Mouse (Mus musculus): ENCODE data around the gene Btbd9.

The Btbd9 gene

GRCm38 (mm10) chr17:30419494-30419893 lies 156.8 kb downstream of the Btbd9 start:
- H3K36me3 ChIP-seq (ENCODE audit: insufficient read depth, low read length) = no peaks in the 10 kb centered on the region
- peaks cover 4% of the 10 kb centered on the region; the same call in 1 of the 2 replicates for H3K9me3 ChIP-seq (ENCODE audit: low read length)
- 0 out of 2 replicates have a peak, but pooled peaks cover 4% of the 10 kb centered on the region for H3K4me1 ChIP-seq (replicated peaks; ENCODE audit: low read depth, low read length)

GRCm38 (mm10) chr17:30418510-30418909 lies 157.8 kb downstream of the Btbd9 start:
- H3K27me3 ChIP-seq (ENCODE audit: insufficient read depth, low read length) = no peaks in the 10 kb centered on the region
- TF ChIP-seq POU5F1 (IDR thresholded peaks at IDR 0.05; ENCODE audit: borderline replicate concordance, low read length) = no peak
- no peak for TF ChIP-seq CTCF (conservative IDR thresholded peaks at IDR 0.05; ENCODE audit: low read length)
- no peak for TF ChIP-seq NANOG (IDR thresholded peaks at IDR 0.05; ENCODE audit: borderline replicate concordance, low read length)
- peaks cover under 1% of the 10 kb centered on the region; the same call in 1 of the 2 replicates for H3K9me3 ChIP-seq (ENCODE audit: low read length)
- no peak overlapping the region for H3K4me3 ChIP-seq (replicated peaks; ENCODE audit: low read length)
- H3K36me3 ChIP-seq (ENCODE audit: insufficient read depth, low read length) = no peaks in the 10 kb centered on the region
- 0 out of 2 replicates have a peak, but pooled peaks cover 4% of the 10 kb centered on the region for H3K4me1 ChIP-seq (replicated peaks; ENCODE audit: low read depth, low read length)

More at GRCm38 (mm10) chr17:30419494-30419893, 156.8 kb downstream of the Btbd9 start:
- no peak overlapping the region for H3K4me3 ChIP-seq (replicated peaks; ENCODE audit: low read length)
- TF ChIP-seq NANOG (IDR thresholded peaks at IDR 0.05; ENCODE audit: borderline replicate concordance, low read length) = no peak
- no peak for TF ChIP-seq CTCF (conservative IDR thresholded peaks at IDR 0.05; ENCODE audit: low read length)
- TF ChIP-seq POU5F1 (IDR thresholded peaks at IDR 0.05; ENCODE audit: borderline replicate concordance, low read length) = no peak
- no peaks in the 10 kb centered on the region for H3K27me3 ChIP-seq (ENCODE audit: insufficient read depth, low read length)

DNA sequence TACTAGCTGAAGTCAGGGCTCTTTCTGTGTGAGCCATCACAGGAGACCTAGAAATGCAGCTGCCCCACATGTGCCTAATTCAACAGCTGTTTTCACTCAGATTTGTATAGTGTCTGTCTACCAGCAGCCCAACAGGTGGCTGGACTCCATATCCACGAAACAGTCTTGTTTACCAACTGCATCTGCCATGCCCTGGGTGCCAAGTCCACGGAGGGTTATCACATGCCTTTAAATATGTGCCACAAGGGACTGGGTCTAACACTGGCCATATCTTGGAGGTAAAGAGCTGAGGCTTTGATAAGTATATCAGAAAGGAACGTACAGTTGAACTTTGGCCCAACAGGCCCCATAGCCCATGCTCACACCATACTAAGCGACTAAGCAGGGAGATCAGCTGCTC lies 159.2 kb downstream of the Btbd9 start:
- Histone ChIP-seq H3K9me3 (ENCODE audit: low read length) (no peaks in the 10 kb centered on the region), H3K27me3 (ENCODE audit: insufficient read depth, low read length) (no peaks in the 10 kb centered on the region), H3K4me3 (replicated peaks; ENCODE audit: low read length) (no peak overlapping the region), H3K36me3 (ENCODE audit: insufficient read depth, low read length) (peaks cover 8% of the 10 kb centered on the region; the same call in 1 of the 2 replicates), H3K4me1 (replicated peaks; ENCODE audit: low read depth, low read length) (no peaks in the 10 kb centered on the region)
- TF ChIP-seq NANOG (IDR thresholded peaks at IDR 0.05; ENCODE audit: borderline replicate concordance, low read length) (no peak), POU5F1 (IDR thresholded peaks at IDR 0.05; ENCODE audit: borderline replicate concordance, low read length) (no peak), CTCF (conservative IDR thresholded peaks at IDR 0.05; ENCODE audit: low read length) (no peak)

DNA sequence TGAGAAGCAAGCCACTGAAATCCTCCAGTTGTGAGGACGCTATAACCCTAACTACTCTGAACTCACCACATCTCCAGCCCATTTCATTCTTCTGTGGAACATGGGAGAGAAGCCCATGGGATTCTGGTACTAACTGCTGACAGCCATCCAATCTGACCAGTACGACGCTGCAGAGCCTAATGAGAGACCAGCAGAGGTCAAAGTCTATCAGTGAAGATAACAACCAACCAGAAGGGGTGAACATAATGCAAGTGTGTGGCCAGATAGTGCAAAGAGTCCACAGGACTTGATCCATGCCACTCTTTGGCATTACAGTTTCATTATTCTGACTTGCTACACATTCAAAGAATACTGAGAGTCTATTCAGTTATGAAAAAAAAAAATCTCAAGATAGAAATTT lies 160.6 kb downstream of the Btbd9 start:
- Histone ChIP-seq H3K9me3 (ENCODE audit: low read length) (no peaks in the 10 kb centered on the region), H3K27me3 (ENCODE audit: insufficient read depth, low read length) (no peaks in the 10 kb centered on the region), H3K36me3 (ENCODE audit: insufficient read depth, low read length) (peaks cover 19% of the 10 kb centered on the region), H3K4me1 (replicated peaks; ENCODE audit: low read depth, low read length) (no peaks in the 10 kb centered on the region), H3K4me3 (replicated peaks; ENCODE audit: low read length) (no peak overlapping the region)
- TF ChIP-seq NANOG (IDR thresholded peaks at IDR 0.05; ENCODE audit: borderline replicate concordance, low read length) (no peak), CTCF (conservative IDR thresholded peaks at IDR 0.05; ENCODE audit: low read length) (no peak), POU5F1 (IDR thresholded peaks at IDR 0.05; ENCODE audit: borderline replicate concordance, low read length) (no peak)

- no peaks in the 10 kb centered on the region for H3K27me3 ChIP-seq (ENCODE audit: insufficient read depth, low read length)
- peaks cover 21% of the 10 kb centered on the region for H3K36me3 ChIP-seq (ENCODE audit: insufficient read depth, low read length)
- TF ChIP-seq CTCF (conservative IDR thresholded peaks at IDR 0.05; ENCODE audit: low read length) = no peak
- TF ChIP-seq NANOG (IDR thresholded peaks at IDR 0.05; ENCODE audit: borderline replicate concordance, low read length) = no peak
- TF ChIP-seq POU5F1 (IDR thresholded peaks at IDR 0.05; ENCODE audit: borderline replicate concordance, low read length) = no peak
- no peaks in the 10 kb centered on the region for H3K4me1 ChIP-seq (replicated peaks; ENCODE audit: low read depth, low read length)
- no peak overlapping the region for H3K4me3 ChIP-seq (replicated peaks; ENCODE audit: low read length)
- no peaks in the 10 kb centered on the region for H3K9me3 ChIP-seq (ENCODE audit: low read length)
These were observed 163.3 kb downstream of the Btbd9 start for GRCm38 (mm10) chr17:30412991-30413390.

DNA sequence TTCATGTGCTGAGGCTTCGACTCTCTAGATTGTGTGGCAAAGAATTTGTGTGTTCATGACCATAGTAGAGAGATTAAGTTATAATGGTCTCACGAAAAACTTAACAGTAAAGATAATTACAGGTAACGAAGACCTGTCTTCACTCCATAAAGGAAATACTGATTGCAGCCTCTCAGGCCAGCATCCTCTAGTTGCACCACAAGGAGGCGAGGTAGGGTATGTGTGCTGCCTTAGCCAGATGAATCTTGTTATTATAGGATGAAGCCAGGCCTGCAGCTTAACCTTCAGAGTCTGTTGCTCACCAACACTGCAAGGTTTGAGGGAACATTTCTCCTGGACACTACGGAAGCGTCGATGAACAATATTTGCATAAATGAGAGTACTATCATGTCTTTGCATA lies 170.3 kb downstream of the Btbd9 start:
- H3K27me3 ChIP-seq (ENCODE audit: insufficient read depth, low read length) = no peaks in the 10 kb centered on the region

GRCm38 (mm10) chr17:30402871-30403270 lies 173.4 kb downstream of the Btbd9 start:
- Histone ChIP-seq H3K27me3 (ENCODE audit: insufficient read depth, low read length) (no peaks in the 10 kb centered on the region), H3K4me1 (replicated peaks; ENCODE audit: low read depth, low read length) (peaks cover 13% of the 10 kb centered on the region), H3K36me3 (ENCODE audit: insufficient read depth, low read length) (0 out of 2 replicates have a peak, but pooled peaks cover 7% of the 10 kb centered on the region), H3K9me3 (ENCODE audit: low read length) (peaks cover 23% of the 10 kb centered on the region), H3K4me3 (replicated peaks; ENCODE audit: low read length) (no peak overlapping the region)
- TF ChIP-seq CTCF (conservative IDR thresholded peaks at IDR 0.05; ENCODE audit: low read length) (no peak), POU5F1 (IDR thresholded peaks at IDR 0.05; ENCODE audit: borderline replicate concordance, low read length) (no peak), NANOG (IDR thresholded peaks at IDR 0.05; ENCODE audit: borderline replicate concordance, low read length) (no peak)

More for the DNA sequence above, 170.3 kb downstream of the Btbd9 start:
- peaks cover 23% of the 10 kb centered on the region for H3K9me3 ChIP-seq (ENCODE audit: low read length)
- no peaks in the 10 kb centered on the region for H3K4me1 ChIP-seq (replicated peaks; ENCODE audit: low read depth, low read length)
- no peak overlapping the region for H3K4me3 ChIP-seq (replicated peaks; ENCODE audit: low read length)
- TF ChIP-seq CTCF (conservative IDR thresholded peaks at IDR 0.05; ENCODE audit: low read length) = no peak
- no peak for TF ChIP-seq NANOG (IDR thresholded peaks at IDR 0.05; ENCODE audit: borderline replicate concordance, low read length)
- TF ChIP-seq POU5F1 (IDR thresholded peaks at IDR 0.05; ENCODE audit: borderline replicate concordance, low read length) = no peak
- peaks cover 11% of the 10 kb centered on the region for H3K36me3 ChIP-seq (ENCODE audit: insufficient read depth, low read length)

GRCm38 (mm10) chr17:30395261-30395660 lies 181.0 kb downstream of the Btbd9 start:
- H3K4me1 ChIP-seq (replicated peaks; ENCODE audit: low read depth, low read length) = peaks cover 13% of the 10 kb centered on the region
- no peaks in the 10 kb centered on the region for H3K9me3 ChIP-seq (ENCODE audit: low read length)
- no peaks in the 10 kb centered on the region for H3K27me3 ChIP-seq (ENCODE audit: insufficient read depth, low read length)
- H3K36me3 ChIP-seq (ENCODE audit: insufficient read depth, low read length) = 0 out of 2 replicates have a peak, but pooled peaks cover 3% of the 10 kb centered on the region
- no peak overlapping the region for H3K4me3 ChIP-seq (replicated peaks; ENCODE audit: low read length)
- TF ChIP-seq NANOG (IDR thresholded peaks at IDR 0.05; ENCODE audit: borderline replicate concordance, low read length) (no peak), CTCF (conservative IDR thresholded peaks at IDR 0.05; ENCODE audit: low read length) (no peak), POU5F1 (IDR thresholded peaks at IDR 0.05; ENCODE audit: borderline replicate concordance, low read length) (no peak)

DNA sequence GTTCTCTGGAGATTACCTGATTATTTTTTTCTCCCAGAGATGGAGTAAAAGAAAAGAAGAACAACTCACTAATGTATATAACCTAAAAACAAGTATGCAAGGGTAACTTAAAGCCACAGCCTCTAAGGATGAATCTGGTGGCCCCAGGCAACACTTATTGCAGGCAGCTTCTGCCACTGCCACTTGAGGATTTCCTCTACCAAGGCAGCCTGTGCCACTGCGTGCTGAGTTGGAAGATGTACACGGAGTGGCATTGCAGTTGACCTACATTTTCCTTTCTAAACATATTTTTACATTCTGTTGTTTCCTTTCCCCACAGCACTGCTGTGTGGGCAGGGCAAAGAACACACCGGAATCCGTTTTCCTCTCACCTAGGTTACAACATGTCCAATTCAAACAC lies 184.3 kb downstream of the Btbd9 start:
- H3K36me3 ChIP-seq (ENCODE audit: insufficient read depth, low read length) = 0 out of 2 replicates have a peak, but pooled peaks cover 3% of the 10 kb centered on the region
- no peaks in the 10 kb centered on the region for H3K4me1 ChIP-seq (replicated peaks; ENCODE audit: low read depth, low read length)
- no peaks in the 10 kb centered on the region for H3K27me3 ChIP-seq (ENCODE audit: insufficient read depth, low read length)
- no peak for TF ChIP-seq POU5F1 (IDR thresholded peaks at IDR 0.05; ENCODE audit: borderline replicate concordance, low read length)
- no peak for TF ChIP-seq CTCF (conservative IDR thresholded peaks at IDR 0.05; ENCODE audit: low read length)
- no peak for TF ChIP-seq NANOG (IDR thresholded peaks at IDR 0.05; ENCODE audit: borderline replicate concordance, low read length)
- H3K9me3 ChIP-seq (ENCODE audit: low read length) = no peaks in the 10 kb centered on the region
- no peak overlapping the region for H3K4me3 ChIP-seq (replicated peaks; ENCODE audit: low read length)
